Mouse (Mus musculus): Measurements from ENCODE around the gene Ankdd1a. TPM values are rescaled to one million over a fixed set of nuclear protein-coding genes. Genes with fewer than 3 reads are reported as not detected.

Gene Ankdd1a
- polyA plus RNA-seq, 1 experiment from 2014 or later = not detected

GRCm38 (mm10) chr9:65502721-65503505 is 17.1 kb downstream of the Ankdd1a start:
- Histone ChIP-seq H3K27me3 (replicated peaks; ENCODE audit: control insufficient read depth, insufficient read depth, low read length) (no peaks in the 10 kb centered on the region), H3K27ac (ENCODE audit: low read depth) (no peak overlapping the region), H3K9ac (ENCODE audit: low read length) (no peak overlapping the region), H3K9me3 (ENCODE audit: control insufficient read depth, low read length) (no peaks in the 10 kb centered on the region), H3K4me2 (ENCODE audit: low read length) (no peak overlapping the region), H3K4me1 (replicated peaks; ENCODE audit: control insufficient read depth, insufficient read depth, low read length) (no peaks in the 10 kb centered on the region), H3K4me3 (ENCODE audit: low read depth, low read length) (no peak overlapping the region), H3K36me3 (ENCODE audit: control insufficient read depth, insufficient read depth, low read length) (no peaks in the 10 kb centered on the region)
- DNase-seq (ENCODE audit: low spot score) (no peak), ATAC-seq (replicated peaks; ENCODE audit: low FRiP score, low TSS enrichment, low read depth) (no peak)
- WGBS = 68% methylated on average over 21 of the region's 21 CpGs

GRCm38 (mm10) chr9:65502146-65502545 is 17.8 kb downstream of the Ankdd1a start:
- Histone ChIP-seq H3K27ac (ENCODE audit: low read depth) (no peak overlapping the region), H3K4me3 (ENCODE audit: low read depth, low read length) (no peak overlapping the region), H3K9ac (ENCODE audit: low read length) (no peak overlapping the region), H3K27me3 (replicated peaks; ENCODE audit: control insufficient read depth, insufficient read depth, low read length) (no peaks in the 10 kb centered on the region), H3K4me1 (replicated peaks; ENCODE audit: control insufficient read depth, insufficient read depth, low read length) (no peaks in the 10 kb centered on the region), H3K36me3 (ENCODE audit: control insufficient read depth, insufficient read depth, low read length) (no peaks in the 10 kb centered on the region), H3K9me3 (ENCODE audit: control insufficient read depth, low read length) (no peaks in the 10 kb centered on the region), H3K4me2 (ENCODE audit: low read length) (no peak overlapping the region)
- 50% methylated on average over 8 of the region's 8 CpGs for WGBS
- ATAC-seq (replicated peaks; ENCODE audit: low FRiP score, low TSS enrichment, low read depth) (no peak), DNase-seq (ENCODE audit: low spot score) (no peak)

- Histone ChIP-seq H3K9ac (ENCODE audit: low read length) (no peak overlapping the region), H3K4me1 (replicated peaks; ENCODE audit: control insufficient read depth, insufficient read depth, low read length) (no peaks in the 10 kb centered on the region), H3K27ac (ENCODE audit: low read depth) (no peak overlapping the region), H3K4me3 (ENCODE audit: low read depth, low read length) (no peak overlapping the region), H3K27me3 (replicated peaks; ENCODE audit: control insufficient read depth, insufficient read depth, low read length) (no peaks in the 10 kb centered on the region), H3K4me2 (ENCODE audit: low read length) (no peak overlapping the region), H3K9me3 (ENCODE audit: control insufficient read depth, low read length) (no peaks in the 10 kb centered on the region), H3K36me3 (ENCODE audit: control insufficient read depth, insufficient read depth, low read length) (peaks cover 7% of the 10 kb centered on the region; the same call in 1 of the 2 replicates)
- ATAC-seq (replicated peaks; ENCODE audit: low FRiP score, low TSS enrichment, low read depth) (no peak), DNase-seq (ENCODE audit: low spot score) (no peak)
- 89% methylated on average over 4 of the region's 4 CpGs for WGBS
Observed at GRCm38 (mm10) chr9:65492851-65493250, 27.1 kb downstream of the Ankdd1a start.

- Histone ChIP-seq H3K27me3 (replicated peaks; ENCODE audit: control insufficient read depth, insufficient read depth, low read length) (no peaks in the 10 kb centered on the region), H3K9me3 (ENCODE audit: control insufficient read depth, low read length) (no peaks in the 10 kb centered on the region), H3K4me3 (ENCODE audit: low read depth, low read length) (no peak overlapping the region), H3K9ac (ENCODE audit: low read length) (no peak overlapping the region), H3K4me1 (replicated peaks; ENCODE audit: control insufficient read depth, insufficient read depth, low read length) (no peaks in the 10 kb centered on the region), H3K36me3 (ENCODE audit: control insufficient read depth, insufficient read depth, low read length) (peaks cover 9% of the 10 kb centered on the region; the same call in 1 of the 2 replicates), H3K4me2 (ENCODE audit: low read length) (no peak overlapping the region), H3K27ac (ENCODE audit: low read depth) (no peak overlapping the region)
- DNase-seq (ENCODE audit: low spot score) = no peak
- 89% methylated on average over 2 of the region's 2 CpGs for WGBS
- no peak for ATAC-seq (replicated peaks; ENCODE audit: low FRiP score, low TSS enrichment, low read depth)
Observed at GRCm38 (mm10) chr9:65492351-65492750, 27.6 kb downstream of the Ankdd1a start.

- Histone ChIP-seq H3K9ac (ENCODE audit: low read length) (no peak overlapping the region), H3K4me2 (ENCODE audit: low read length) (no peak overlapping the region), H3K4me1 (replicated peaks; ENCODE audit: control insufficient read depth, insufficient read depth, low read length) (no peaks in the 10 kb centered on the region), H3K9me3 (ENCODE audit: control insufficient read depth, low read length) (no peaks in the 10 kb centered on the region), H3K4me3 (ENCODE audit: low read depth, low read length) (no peak overlapping the region), H3K36me3 (ENCODE audit: control insufficient read depth, insufficient read depth, low read length) (peaks cover 17% of the 10 kb centered on the region), H3K27me3 (replicated peaks; ENCODE audit: control insufficient read depth, insufficient read depth, low read length) (no peaks in the 10 kb centered on the region), H3K27ac (ENCODE audit: low read depth) (no peak overlapping the region)
- DNase-seq (ENCODE audit: low spot score) (no peak), ATAC-seq (replicated peaks; ENCODE audit: low FRiP score, low TSS enrichment, low read depth) (no peak)
- 89% methylated on average over 3 of the region's 3 CpGs for WGBS
Observed at GRCm38 (mm10) chr9:65491476-65491875, 28.5 kb downstream of the Ankdd1a start.

GRCm38 (mm10) chr9:65480071-65480470 is 39.9 kb downstream of the Ankdd1a start:
- Histone ChIP-seq H3K36me3 (ENCODE audit: control insufficient read depth, insufficient read depth, low read length) (peaks cover 91% of the 10 kb centered on the region), H3K27ac (ENCODE audit: low read depth) (no peak overlapping the region), H3K4me1 (replicated peaks; ENCODE audit: control insufficient read depth, insufficient read depth, low read length) (no peaks in the 10 kb centered on the region), H3K4me3 (ENCODE audit: low read depth, low read length) (no peak overlapping the region), H3K9me3 (ENCODE audit: control insufficient read depth, low read length) (no peaks in the 10 kb centered on the region), H3K27me3 (replicated peaks; ENCODE audit: control insufficient read depth, insufficient read depth, low read length) (no peaks in the 10 kb centered on the region), H3K9ac (ENCODE audit: low read length) (no peak overlapping the region), H3K4me2 (ENCODE audit: low read length) (no peak overlapping the region)
- no peak for ATAC-seq (replicated peaks; ENCODE audit: low FRiP score, low TSS enrichment, low read depth)
- no peak for DNase-seq (ENCODE audit: low spot score)
- WGBS = 87% methylated on average over 5 of the region's 5 CpGs

- no peak overlapping the region for H3K4me2 ChIP-seq (ENCODE audit: low read length)
- H3K36me3 ChIP-seq (ENCODE audit: control insufficient read depth, insufficient read depth, low read length) = peaks cover 89% of the 10 kb centered on the region
- no peak overlapping the region for H3K9ac ChIP-seq (ENCODE audit: low read length)
- H3K4me3 ChIP-seq (ENCODE audit: low read depth, low read length) = no peak overlapping the region
- no peak for DNase-seq (ENCODE audit: low spot score)
- no peak for ATAC-seq (replicated peaks; ENCODE audit: low FRiP score, low TSS enrichment, low read depth)
- no peaks in the 10 kb centered on the region for H3K27me3 ChIP-seq (replicated peaks; ENCODE audit: control insufficient read depth, insufficient read depth, low read length)
- no peaks in the 10 kb centered on the region for H3K4me1 ChIP-seq (replicated peaks; ENCODE audit: control insufficient read depth, insufficient read depth, low read length)
- no peaks in the 10 kb centered on the region for H3K9me3 ChIP-seq (ENCODE audit: control insufficient read depth, low read length)
- 77% methylated on average over 8 of the region's 8 CpGs for WGBS
- H3K27ac ChIP-seq (ENCODE audit: low read depth) = no peak overlapping the region
Observed at GRCm38 (mm10) chr9:65479158-65479557, 40.8 kb downstream of the Ankdd1a start.

- H3K27me3 ChIP-seq (replicated peaks; ENCODE audit: control insufficient read depth, insufficient read depth, low read length) = no peaks in the 10 kb centered on the region
- no peak overlapping the region for H3K27ac ChIP-seq (ENCODE audit: low read depth)
- ATAC-seq (replicated peaks; ENCODE audit: low FRiP score, low TSS enrichment, low read depth) = no peak
- H3K36me3 ChIP-seq (ENCODE audit: control insufficient read depth, insufficient read depth, low read length) = peaks cover 75% of the 10 kb centered on the region
- H3K9ac ChIP-seq (ENCODE audit: low read length) = no peak overlapping the region
- H3K4me2 ChIP-seq (ENCODE audit: low read length) = no peak overlapping the region
- H3K4me1 ChIP-seq (replicated peaks; ENCODE audit: control insufficient read depth, insufficient read depth, low read length) = no peaks in the 10 kb centered on the region
- WGBS = 93% methylated on average over 4 of the region's 4 CpGs
- no peak overlapping the region for H3K4me3 ChIP-seq (ENCODE audit: low read depth, low read length)
- DNase-seq (ENCODE audit: low spot score) = no peak
- H3K9me3 ChIP-seq (ENCODE audit: control insufficient read depth, low read length) = no peaks in the 10 kb centered on the region
Observed at GRCm38 (mm10) chr9:65472769-65473168, 47.2 kb downstream of the Ankdd1a start.

- DNase-seq (ENCODE audit: low spot score) (no peak), ATAC-seq (replicated peaks; ENCODE audit: low FRiP score, low TSS enrichment, low read depth) (no peak)
- H3K9me3 ChIP-seq (ENCODE audit: control insufficient read depth, low read length) = no peaks in the 10 kb centered on the region
- WGBS = 60% methylated on average over 11 of the region's 11 CpGs
- H3K27ac ChIP-seq (ENCODE audit: low read depth) = no peak overlapping the region
- no peak overlapping the region for H3K4me2 ChIP-seq (ENCODE audit: low read length)
- peaks cover under 1% of the 10 kb centered on the region; the same call in 1 of the 2 replicates for H3K4me1 ChIP-seq (replicated peaks; ENCODE audit: control insufficient read depth, insufficient read depth, low read length)
- no peak overlapping the region for H3K4me3 ChIP-seq (ENCODE audit: low read depth, low read length)
- H3K9ac ChIP-seq (ENCODE audit: low read length) = no peak overlapping the region
- no peaks in the 10 kb centered on the region for H3K27me3 ChIP-seq (replicated peaks; ENCODE audit: control insufficient read depth, insufficient read depth, low read length)
- peaks cover 37% of the 10 kb centered on the region for H3K36me3 ChIP-seq (ENCODE audit: control insufficient read depth, insufficient read depth, low read length)
Observed at GRCm38 (mm10) chr9:65467686-65468085, 52.3 kb downstream of the Ankdd1a start.

Data from intestine, embryonic 14.5 days (tissue).